Mouse (Mus musculus): ENCODE measurements around the gene Gga1.
A peak's percentile ranks its signal among the peaks of the same experiment; 100 is the strongest.

- TF ChIP-seq USF1 (IDR thresholded peaks at IDR 0.05; ENCODE audit: low read depth) (no peak), CTCF (IDR thresholded peaks at IDR 0.05; ENCODE audit: control insufficient read depth, insufficient read depth, insufficient read length) (no peak), MYOD1 (IDR thresholded peaks at IDR 0.05; ENCODE audit: control insufficient read depth, insufficient read length, low read depth) (peak; percentile 18), MAX (IDR thresholded peaks at IDR 0.05) (peak; percentile 10), CEBPB (IDR thresholded peaks at IDR 0.05; ENCODE audit: low read depth) (no peak), MYOG (IDR thresholded peaks at IDR 0.05; ENCODE audit: control insufficient read depth, extremely low read depth, insufficient read length) (no peak)
These were observed 50.2 kb downstream of the Gga1 start for GRCm38 (mm10) chr15:78927021-78927787.

Data from C2C12 (cell line).